ENCODE assay signal across 9 mouse cellular contexts in genomic region chr11:110336814-110337288, GRCm38 (mm10). TPM values are rescaled to one million over a fixed set of nuclear protein-coding genes. Genes with fewer than 3 reads are reported as not detected.
DNase-seq lines count a peak whose midpoint lies in the region; ATAC-seq and TF ChIP-seq lines count a peak whose summit lies in the region.
"Had no signal": no experiment of that assay in that cellular context is flagged by ENCODE, and none has a peak within 500 bp of the region (broad histone marks: within the 10 kb centered on the region; RNA-seq: fewer than 3 reads in every experiment).

No protein-coding gene starts in this region.

- no peaks in the 10 kb centered on the region for H3K4me1 ChIP-seq in heart, embryonic 12.5 days (replicated peaks)
- peaks cover 7% of the 10 kb centered on the region; the same call in 1 of the 2 replicates for H3K4me1 ChIP-seq in kidney, embryonic 15.5 days

- peak overlapping the region; percentile 64 for H3K9ac ChIP-seq in heart, embryonic 12.5 days
- H3K9ac ChIP-seq in kidney, embryonic 15.5 days, result peak overlapping the region; percentile 51

- no peaks in the 10 kb centered on the region for H3K79me3 ChIP-seq in C2C12 (ENCODE audit: low read depth)

- peak; percentile 38 for DNase-seq in embryo, embryonic 10 days (ENCODE audit: low spot score)
- no peak for DNase-seq in embryo, embryonic 9.5 days (ENCODE audit: extremely low spot score)
- peak; percentile 40 for DNase-seq in cerebellum, adult 9-11 months
- DNase-seq in lung, postnatal 10 days, result peak; percentile 39
- peak; percentile 11 for DNase-seq in right cerebral cortex, postnatal 14 days

- H3K9me3 ChIP-seq in heart, embryonic 12.5 days (replicated peaks), result no peaks in the 10 kb centered on the region
- no peaks in the 10 kb centered on the region for H3K9me3 ChIP-seq in kidney, embryonic 15.5 days (replicated peaks)

- H3ac ChIP-seq in C2C12 (ENCODE audit: control insufficient read depth, insufficient read length, low read depth), result peak overlapping the region; percentile 95

- peak overlapping the region; percentile 65 for H3K4me3 ChIP-seq in C2C12 (ENCODE audit: insufficient read depth, poor library complexity, severe bottlenecking)
- H3K4me3 ChIP-seq in heart, embryonic 12.5 days, result peak overlapping the region; percentile 80
- peak overlapping the region; percentile 78 for H3K4me3 ChIP-seq in kidney, embryonic 15.5 days (replicated peaks)

- no peak overlapping the region for H3K27ac ChIP-seq in heart, embryonic 12.5 days (ENCODE audit: poor library complexity, severe bottlenecking)
- H3K27ac ChIP-seq in kidney, embryonic 15.5 days, result no peak overlapping the region

- peak overlapping the region; percentile 94 for H3K4me2 ChIP-seq in heart, embryonic 12.5 days
- peak overlapping the region; percentile 78 for H3K4me2 ChIP-seq in kidney, embryonic 15.5 days

- TF ChIP-seq CTCF in C2C12 (IDR thresholded peaks at IDR 0.05; ENCODE audit: control insufficient read depth, insufficient read depth, insufficient read length), result no peak

- ATAC-seq in heart, embryonic 12.5 days (ENCODE audit: insufficient number of reproducible peaks, low FRiP score), result no peak
- ATAC-seq in kidney, embryonic 15.5 days (replicated peaks; ENCODE audit: low FRiP score), result no peak; the same call in 1 of the 2 replicates

- H3K79me2 ChIP-seq in C2C12 (ENCODE audit: control insufficient read depth, insufficient read depth), result no peaks in the 10 kb centered on the region

- H3K36me3 ChIP-seq in C2C12 (ENCODE audit: control insufficient read depth, insufficient read depth), result no peaks in the 10 kb centered on the region
- H3K36me3 ChIP-seq in heart, embryonic 12.5 days, result no peaks in the 10 kb centered on the region
- no peaks in the 10 kb centered on the region for H3K36me3 ChIP-seq in kidney, embryonic 15.5 days
- H3K36me3 ChIP-seq: G1E had no signal

- under 1% methylated on average over 18 of the region's 18 CpGs for WGBS in heart, embryonic 12.5 days
- 1% methylated on average over 18 of the region's 18 CpGs for WGBS in kidney, embryonic 15.5 days

- H3K27me3 ChIP-seq in C2C12 (ENCODE audit: control insufficient read depth, insufficient read depth, insufficient read length), result no peaks in the 10 kb centered on the region
- H3K27me3 ChIP-seq in heart, embryonic 12.5 days (replicated peaks), result peaks cover 5% of the 10 kb centered on the region
- peaks cover 21% of the 10 kb centered on the region; the same call in 1 of the 2 replicates for H3K27me3 ChIP-seq in kidney, embryonic 15.5 days

TF ChIP-seq in C2C12, 6 proteins besides CTCF, POLR2A, EP300 and RAD21:
- peak; percentile 29 for TF ChIP-seq MYOD1 (IDR thresholded peaks at IDR 0.05; ENCODE audit: control insufficient read depth, insufficient read length, low read depth)
- peak; percentile 59 for TF ChIP-seq CEBPB (IDR thresholded peaks at IDR 0.05; ENCODE audit: low read depth)
- no peak for TF ChIP-seq USF1 (IDR thresholded peaks at IDR 0.05; ENCODE audit: low read depth)
- no peak for TF ChIP-seq MYOG (IDR thresholded peaks at IDR 0.05; ENCODE audit: control insufficient read depth, extremely low read depth, insufficient read length)

RNA-seq across cellular contexts. Expression of gene Abca5, which starts 0.7 kb away (rescaled TPM):
- polyA plus RNA-seq in C2C12 (2012; fragmentation: generic; extraction: Trizol), result 0.99 TPM
- polyA plus RNA-seq in heart, embryonic 12.5 days (2016; fragmentation: Nextera tagmentation; extraction: Ambion mirVana), result 2.6 TPM in 2 replicates
- polyA plus RNA-seq in kidney, embryonic 15.5 days (2015; fragmentation: Nextera tagmentation; extraction: Ambion mirVana), result 3.3 and 3.8 TPM in 2 replicates
- polyA plus RNA-seq: G1E had no signal
